Mouse (Mus musculus) granulocyte monocyte progenitor cell, adult 5-6 weeks (primary cell): Measurements from ENCODE around the gene Eid2. TPM values are rescaled to one million over a fixed set of nuclear protein-coding genes. Genes with fewer than 3 reads are reported as not detected.
A peak's percentile ranks its signal among the peaks of the same experiment; 100 is the strongest.
"Not testable (repeated sequence)": the region's sequence is repeated elsewhere in the genome, so short reads cannot be mapped to it uniquely, and the experiment has no call there.

ENCODE experiments used
- ATAC-seq: replicated peaks from 2 replicates; pipeline ENCODE4 v1.8.0; 2016; ENCODE audit warnings: mild to moderate bottlenecking, moderate TSS enrichment, inconsistent platforms; ENCODE audit not compliant: poor library complexity, severe bottlenecking
- total RNA-seq, 2 experiments: library from RNA; stranded (forward) in 1 of 2; stranded (reverse) in 1 of 2; fragments of 200-712, 200-1000 nt in 1 of 2; fragments of >200 nt in 1 of 2; fragmentation: Nextera tagmentation in 1 of 2; gene quantifications; 2 replicates each; pipeline ENCODE4 v1.2.3; 2014 to 2017

Eid2 gene
- total RNA-seq (2014; fragmentation: Nextera tagmentation) (1.2 and 2.3 TPM in 2 replicates), total RNA-seq (2017) (2.0 and 2.8 TPM in 2 replicates)

DNA sequence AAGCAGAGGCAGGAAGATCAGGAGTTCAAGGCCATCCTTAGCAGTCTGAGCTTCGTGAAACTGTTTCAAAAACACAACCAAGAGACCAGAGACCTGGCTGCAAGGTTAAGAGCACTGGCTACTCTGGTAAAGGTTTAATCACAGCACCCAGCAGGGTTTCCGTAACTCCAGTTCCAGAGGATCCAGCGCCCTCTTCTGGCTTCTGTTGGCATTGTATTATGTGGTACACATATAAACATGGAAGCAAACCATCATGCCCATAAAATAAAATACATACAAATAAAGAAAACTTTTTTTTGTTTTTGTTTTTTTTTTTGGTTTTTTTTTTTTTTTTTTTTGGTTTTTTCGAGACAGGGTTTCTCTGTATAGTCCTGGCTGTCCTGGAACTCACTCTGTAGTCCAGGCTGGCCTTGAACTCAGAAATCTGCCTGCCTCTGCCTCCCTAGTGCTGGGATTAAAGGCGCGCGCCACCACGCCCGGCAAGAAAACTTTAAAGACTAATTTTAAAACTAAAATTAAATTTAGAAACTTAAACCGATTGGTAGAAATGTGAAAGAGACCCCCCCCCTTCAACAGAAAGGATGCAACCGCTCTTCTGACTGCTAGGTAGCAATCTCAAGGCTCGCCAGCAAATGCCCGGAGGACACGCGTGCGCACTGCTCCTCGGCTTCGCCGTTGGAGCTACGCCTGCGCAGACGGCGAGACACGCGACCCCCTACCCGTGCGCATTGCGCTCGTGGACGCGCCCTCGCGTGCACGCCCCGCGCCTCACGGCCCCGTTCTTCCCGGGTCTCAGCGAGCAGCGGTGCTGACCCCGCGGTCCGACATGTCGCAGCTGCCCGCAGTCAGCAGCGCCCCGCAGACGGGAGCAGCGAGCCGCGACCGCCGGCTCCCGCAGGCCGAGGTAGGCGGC is at the start of gene Eid2:
Gene Eid2, plus strand, starts transcription at position 753 of the 913 bp plus-strand sequence.
- ATAC-seq: peak; percentile 63

DNA sequence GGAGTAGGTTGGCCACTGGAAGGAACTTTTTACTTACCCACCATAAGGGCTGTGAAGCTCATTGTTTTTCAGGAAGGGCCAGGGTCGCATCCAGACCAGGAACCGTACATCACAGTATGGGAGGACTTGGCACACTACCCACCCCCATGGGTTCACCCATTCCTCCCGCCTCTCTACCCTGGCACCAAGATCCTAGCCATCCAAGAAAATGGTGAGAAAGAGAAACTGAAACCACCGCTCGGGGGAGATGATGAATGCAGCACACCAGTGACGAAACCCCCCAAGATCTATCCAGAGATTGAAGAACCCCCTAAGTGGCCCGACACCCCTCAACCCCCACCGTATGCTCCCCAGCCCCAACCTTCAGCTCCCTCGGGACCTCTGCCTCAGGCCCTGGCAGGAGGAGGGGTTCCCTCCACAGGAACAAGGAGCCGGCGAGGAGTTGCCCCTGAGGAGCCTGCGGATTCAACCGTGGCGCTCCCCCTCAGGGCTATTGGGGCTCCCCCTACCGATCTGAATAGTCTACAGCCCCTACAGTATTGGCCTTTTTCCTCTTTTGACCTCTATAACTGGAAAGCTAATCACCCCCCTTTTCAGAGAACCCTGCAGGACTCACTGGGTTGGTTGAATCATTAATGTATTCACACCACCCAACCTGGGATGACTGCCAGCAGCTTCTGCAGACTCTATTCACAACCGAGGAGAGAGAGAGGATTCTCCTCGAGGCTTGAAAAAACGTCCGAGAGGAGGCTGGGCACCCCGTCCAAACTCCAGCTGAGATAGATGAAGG is 48.5 kb upstream of the Eid2 start:
- not testable (repeated sequence) for ATAC-seq

DNA sequence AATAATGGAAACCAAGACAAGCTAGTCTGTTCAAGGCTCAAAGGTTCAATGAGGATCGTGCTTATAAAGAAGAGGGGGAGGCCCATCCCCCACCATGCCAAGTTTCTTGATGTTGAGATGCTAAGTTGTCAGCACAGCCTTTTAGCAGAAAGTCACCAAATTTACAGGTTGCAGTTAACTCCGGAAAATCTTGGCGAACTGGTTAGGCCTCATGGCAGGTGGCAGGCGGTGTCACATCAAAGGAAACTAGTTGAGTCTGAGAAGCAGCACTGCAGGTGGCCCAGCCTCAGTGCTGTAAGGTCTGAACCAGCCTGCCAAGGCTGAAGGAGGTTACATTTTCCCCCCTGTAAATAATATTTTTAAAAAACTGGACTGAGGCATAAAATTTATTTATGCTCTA is 40.8 kb upstream of the Eid2 start:
- not testable (repeated sequence) for ATAC-seq

DNA sequence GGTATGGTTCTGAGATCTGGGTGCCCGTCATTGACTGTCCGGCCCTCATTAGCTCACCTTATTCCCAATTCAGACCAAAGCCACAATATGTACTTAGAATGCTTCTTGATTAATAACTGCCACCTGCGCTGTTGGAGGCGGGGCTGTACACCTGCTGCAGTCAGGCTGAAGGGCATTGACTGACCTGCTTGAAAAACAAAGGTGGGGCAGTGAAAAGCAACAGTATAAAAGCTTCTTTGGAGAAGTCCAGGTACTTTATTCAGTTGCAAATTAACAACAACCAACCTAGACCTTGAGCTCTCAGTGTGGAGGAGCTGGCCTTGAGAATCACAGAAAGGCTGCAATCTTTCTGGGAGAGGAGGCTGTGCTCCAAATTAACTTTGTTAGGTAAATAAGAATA is 40.3 kb upstream of the Eid2 start:
- not testable (repeated sequence) for ATAC-seq

DNA sequence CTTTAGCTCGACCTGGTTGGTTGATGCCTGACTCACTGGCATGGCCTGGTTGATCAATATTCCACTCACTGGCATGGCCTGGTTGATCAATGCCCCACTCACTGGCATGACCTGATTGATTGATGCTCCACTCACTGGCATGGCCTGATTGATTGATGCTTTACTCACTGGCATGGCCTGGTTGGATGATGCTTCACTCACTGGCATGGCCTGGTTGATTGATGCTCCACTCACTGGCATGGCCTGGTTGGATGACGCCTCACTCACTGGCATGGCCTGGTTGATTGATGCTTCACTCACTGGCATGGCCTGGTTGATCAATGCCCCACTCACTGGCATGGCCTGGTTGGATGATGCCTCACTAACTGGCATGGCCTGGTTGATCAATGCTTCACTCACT is 23.7 kb upstream of the Eid2 start:
- not testable (repeated sequence) for ATAC-seq

DNA sequence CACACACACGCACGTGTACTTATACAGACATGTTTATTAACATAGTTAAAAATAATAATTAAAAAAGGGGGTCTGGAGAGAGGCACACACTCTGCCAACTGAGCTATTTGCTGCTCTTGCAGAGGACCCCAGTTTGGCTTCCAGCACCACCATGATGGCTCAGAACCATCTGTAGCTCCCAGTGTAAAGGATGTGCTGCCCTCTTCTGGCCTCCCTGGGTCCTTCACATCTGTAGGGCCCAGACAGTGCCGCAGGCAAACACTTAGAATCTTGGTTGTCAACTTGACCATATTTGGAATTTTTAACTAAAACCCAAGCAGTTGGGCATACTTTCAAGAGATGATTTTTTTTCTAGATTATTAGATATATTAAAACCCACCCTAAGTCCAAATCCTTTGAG is 18.7 kb upstream of the Eid2 start:
- ATAC-seq: no peak

DNA sequence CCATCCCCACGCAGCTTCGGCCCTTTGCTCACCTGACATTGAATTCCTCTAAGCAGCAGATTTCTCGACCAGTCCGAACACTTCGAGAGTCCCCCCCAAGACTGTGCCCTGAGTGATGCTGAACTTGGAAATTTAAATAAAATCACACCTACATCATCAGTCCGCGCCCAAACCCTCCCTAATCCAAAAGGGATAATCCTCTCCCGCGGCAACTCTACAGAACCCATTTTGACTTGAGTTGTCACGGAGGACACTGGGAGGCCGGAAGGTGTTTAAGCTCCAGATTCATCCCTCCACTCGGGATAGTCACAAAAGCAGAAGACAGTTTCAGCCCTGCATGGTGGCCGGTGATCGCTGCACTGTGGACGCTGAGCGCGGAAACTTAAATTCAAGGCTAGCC is 15.7 kb upstream of the Eid2 start:
- ATAC-seq: no peak

DNA sequence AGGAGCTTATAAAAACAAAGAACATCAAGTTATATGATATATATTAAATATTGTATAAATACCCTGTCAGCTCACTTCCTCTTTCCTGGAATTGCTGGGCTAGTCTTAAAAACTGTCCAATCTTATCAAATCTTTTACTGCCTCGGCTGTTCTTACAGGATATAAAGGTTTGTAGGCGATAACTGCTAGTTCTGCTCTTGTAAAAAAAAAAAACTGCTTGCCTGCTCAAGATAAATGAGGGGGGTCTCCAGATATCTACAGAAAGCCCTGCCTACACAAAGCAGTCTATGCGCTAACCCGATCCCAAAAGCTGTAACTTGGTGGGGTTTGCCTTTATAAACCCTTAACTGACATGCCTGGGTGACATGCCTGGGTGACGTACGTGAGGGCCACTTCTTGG is 13.1 kb upstream of the Eid2 start:
- ATAC-seq: no peak

DNA sequence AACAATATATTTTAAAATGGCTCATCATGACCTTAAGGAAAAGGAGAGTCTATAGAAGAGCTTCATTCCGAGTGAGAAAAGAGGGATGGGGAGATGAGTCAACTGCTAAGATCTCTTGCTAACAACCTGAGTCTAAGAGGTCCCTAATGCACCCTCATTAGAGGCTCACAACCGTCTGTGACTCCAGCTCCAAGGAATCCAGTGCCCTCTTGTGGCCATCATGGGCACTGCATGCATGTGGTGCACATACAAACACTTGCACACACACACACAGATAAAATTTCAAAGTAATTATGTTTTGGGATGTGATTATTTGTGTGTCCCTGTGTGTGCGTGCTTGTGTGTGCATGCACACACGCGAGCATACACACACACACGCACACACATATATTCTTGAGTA is 12.2 kb upstream of the Eid2 start:
- ATAC-seq: no peak

DNA sequence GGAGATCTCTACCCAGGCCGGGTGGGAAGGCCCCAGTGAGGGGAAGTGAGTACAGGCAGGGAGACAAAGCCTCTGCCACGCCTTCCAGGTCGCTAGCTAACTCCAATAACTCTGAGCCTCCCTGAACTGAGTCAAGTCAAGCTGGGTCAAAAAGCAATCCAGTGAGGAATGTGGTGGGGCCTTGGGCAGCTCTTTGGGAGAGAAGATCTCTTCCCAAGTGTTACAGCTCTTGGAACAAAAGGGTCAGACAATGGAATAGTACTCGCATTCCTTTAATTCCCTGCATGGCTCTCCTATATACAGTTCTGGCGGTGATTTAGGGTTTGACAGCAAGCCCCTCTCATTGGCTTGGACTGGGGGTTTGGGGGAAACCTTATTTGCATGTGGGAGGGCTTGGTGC is 4.8 kb upstream of the Eid2 start:
- ATAC-seq: no peak

DNA sequence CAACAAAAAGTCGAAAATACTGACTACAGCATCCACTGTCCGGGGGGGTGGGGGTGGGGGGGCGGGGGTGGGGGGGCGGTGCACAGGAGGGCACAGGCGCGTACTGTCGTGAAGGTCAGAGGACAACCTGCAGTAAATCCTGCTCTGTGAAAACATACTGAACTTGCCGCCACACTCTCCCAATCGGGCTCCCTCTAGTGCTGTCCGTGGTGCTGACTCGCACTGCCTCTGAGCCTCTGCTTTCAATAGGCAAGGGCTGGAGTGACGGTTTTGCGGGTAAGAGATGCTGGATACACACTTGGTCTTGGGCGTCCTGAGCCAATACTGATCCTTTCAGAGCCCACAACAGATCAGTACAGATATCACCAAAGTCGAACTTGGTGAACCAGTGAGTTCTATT is 3.9 kb upstream of the Eid2 start:
- ATAC-seq: peak; percentile 79

DNA sequence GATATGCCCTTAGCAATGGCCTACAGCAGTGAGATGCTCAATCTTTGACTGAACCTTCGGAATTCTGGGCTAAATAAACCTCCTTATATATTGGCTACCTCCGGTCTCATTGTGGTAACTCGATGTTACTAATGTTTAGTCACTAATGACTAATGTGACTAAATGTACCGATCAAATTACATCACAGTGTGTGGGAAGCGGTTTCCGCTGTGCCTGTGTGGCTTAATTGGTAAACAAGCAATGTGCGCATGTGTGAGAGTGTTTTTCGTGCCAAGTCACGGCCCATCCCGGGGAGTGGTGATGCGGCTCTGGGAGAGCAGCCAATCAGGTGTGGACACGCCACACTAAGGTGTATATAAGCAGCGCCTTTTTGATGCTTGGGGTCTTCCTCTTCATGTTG is 2.3 kb upstream of the Eid2 start:
- no peak for ATAC-seq

DNA sequence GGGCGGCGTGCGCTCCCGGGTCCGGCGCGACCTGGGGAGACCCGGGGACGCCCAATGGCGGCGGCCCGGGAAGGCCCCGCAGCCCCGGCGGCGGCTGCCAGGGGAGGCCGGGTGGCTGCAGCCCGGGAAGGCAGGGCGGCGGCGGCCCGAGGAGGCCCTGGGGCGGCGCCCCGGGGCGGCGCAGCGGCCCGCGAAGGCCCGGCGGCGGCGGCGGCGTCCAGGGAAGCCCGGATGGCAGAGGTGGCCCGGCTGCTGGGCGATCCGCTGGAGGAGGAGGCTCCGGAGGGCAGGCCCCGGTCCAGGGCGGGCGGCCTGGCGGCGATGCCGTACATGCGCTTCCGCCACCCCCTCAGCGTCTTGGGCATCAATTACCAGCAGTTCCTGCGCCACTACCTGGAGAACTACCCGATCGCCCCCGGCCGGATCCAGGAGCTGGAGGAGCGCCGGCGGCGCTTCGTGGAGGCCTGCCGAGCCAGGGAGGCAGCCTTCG is 406 bp downstream of the Eid2 start:
- ATAC-seq: peak; percentile 39

DNA sequence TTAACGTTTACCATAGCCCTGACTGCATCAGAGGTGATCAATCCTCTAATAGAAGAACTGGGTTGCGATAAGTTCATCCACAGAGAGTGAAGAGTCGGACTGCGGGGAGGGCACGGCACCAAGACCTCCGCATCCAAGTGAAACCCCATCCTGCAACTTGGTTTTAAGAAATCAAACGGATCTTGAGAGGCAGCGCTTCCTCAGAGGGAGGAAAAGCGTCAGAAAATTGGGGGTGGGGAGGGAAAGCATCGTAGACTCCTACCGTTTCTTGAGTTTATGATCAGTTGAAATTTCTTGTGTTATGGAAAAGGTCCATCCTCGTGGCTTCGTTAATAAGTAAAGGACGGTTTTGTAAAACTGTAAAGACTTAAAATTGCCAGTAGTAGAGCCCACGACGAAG is 895 bp downstream of the Eid2 start:
- no peak for ATAC-seq

DNA sequence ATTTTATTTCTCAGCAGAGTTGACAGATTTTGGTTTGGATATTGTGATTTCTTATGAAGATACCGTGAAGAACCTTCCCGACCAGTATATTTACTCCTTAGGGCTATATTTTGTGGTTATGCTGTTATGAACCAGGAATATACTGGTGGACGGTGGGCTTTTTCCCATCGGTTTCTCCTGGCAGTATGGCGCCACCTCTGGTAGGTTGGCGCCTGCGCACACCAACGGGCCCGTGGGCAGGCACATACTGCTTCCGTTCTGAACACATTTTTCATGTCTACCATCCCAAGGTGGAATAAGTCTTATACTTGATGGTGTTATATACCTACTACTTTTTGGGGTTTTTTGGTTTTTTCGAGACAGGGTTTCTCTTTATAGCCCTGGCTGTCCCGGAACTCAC is 1.7 kb downstream of the Eid2 start:
- no peak for ATAC-seq

DNA sequence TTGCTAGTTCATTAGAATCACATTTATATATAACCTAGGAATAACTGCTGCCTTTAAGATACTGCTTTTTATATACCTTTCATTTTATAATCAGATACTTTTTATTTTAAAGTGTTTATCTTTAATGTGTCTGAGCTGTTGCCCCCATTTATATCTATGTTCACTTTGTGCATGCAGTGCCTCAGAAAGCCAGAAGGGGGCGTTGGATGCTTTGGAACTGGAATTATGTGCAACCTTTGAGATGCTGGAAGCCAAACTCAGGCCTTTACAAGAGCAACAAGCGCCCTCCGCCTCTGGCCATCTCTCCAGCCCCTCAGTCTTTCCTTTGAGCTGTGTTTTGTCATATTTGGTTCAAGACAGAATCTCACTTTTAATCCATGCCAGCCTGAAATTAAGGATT is 4.1 kb downstream of the Eid2 start:
- no peak for ATAC-seq

DNA sequence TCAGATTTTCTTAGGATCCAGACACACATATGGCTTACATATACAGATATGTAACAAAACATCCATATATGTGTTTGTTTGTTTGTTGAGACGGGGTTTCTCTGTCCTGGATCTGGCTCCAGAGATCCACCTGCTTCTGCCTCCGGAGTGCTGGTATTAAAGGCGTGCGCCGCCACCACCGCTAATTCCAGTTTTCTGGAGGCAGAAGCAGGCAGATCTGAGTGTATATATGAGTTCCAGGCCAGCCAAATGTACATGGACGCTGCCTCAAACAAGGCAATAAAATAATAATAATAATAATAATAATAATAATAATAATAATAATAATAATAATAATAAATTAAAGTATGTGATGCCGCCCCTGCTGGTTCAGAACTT is 9.5 kb downstream of the Eid2 start:
- ATAC-seq: no peak

DNA sequence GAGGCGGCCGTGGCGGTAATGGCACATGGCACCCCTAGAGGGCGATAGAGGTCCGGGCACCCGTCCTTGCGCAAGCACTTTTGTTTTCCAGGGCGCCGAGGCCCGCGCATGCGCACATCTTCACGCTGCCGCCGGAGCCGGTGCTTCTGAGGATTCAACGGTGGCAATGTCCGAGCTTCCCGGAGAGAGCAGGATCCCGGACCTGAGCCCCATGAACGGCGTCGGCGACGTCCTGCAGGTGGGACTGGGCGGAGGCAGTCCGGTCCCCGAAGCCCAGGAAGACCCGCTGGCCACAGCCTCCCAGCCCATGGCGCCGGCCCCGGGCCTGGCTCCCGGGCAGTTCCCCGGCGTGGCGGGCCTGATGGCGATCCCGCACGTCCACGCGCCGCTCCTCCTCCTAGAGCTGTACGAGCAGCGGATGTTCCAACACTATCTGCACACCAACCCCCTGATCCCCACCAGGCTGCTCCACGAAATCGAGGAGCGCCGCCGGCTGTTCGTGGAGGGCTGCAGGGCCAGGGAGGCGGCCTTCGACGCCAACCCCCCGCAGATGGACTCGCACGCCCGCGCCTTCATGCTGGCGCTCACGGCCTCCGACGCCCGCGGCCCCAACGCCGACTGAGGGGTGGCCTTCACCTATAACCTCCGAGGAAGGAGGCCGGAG is 10.1 kb downstream of the Eid2 start, which contains the start of gene Eid2b:
Gene Eid2b, plus strand, starts transcription at position 125 of the 664 bp plus-strand sequence.
- ATAC-seq: peak; percentile 95

DNA sequence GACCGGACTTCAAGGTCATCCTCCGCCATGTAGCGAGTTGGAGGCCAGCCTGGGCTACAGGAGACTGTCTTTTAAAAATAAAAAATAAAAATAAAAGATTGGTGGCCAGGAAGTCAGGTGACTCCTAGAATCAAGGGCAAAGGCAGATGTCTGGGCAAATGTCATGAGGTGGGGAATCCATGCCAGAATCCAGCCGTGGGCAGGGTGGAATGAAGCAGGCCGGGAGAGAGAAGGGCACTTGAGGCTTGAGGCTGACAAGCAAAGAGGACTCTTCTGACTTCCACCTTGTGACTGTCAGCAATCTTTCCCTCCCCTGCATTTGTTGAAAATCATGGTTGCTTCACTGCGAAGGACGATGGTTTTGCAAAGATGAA is 10.6 kb downstream of the Eid2 start:
- ATAC-seq: no peak

DNA sequence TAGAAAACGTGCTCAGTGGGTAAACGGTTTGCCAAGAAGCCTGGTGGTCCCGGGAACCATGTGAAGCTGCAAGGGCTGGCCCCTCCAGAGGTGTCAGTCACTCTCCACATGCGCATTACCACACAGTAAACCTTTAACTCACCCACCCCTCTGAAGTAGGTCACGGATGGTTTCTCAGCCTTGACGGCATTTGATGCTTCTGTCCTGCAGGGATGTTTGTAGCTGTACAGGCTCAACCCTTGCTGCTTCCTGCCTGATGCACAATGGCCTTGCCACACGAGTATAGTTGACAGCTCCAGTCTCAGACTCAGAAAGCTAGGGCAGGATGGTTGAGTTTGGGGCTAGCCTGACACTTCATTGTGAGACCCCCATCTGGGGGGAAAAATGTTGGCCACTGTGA is 12.9 kb downstream of the Eid2 start:
- ATAC-seq: no peak

DNA sequence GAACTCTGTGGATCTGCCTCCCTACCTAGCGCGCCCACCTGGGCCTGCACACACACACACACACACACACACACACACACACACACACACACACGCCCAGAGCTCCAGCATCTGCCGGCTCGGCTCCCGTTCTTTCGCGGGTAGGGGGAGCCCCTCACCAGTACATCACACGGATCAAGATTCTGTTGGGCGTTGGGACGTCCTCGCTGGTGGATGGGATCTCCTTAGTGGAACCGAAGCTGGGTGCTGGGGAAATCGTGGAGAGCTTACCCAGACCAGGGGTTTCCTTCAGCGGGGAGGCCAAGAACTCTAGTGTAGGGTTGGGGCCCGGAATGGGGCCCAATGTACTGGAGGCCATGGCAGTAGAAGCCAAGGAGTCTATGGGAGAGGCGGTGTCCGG is 22.5 kb downstream of the Eid2 start:
- no peak for ATAC-seq
